Mouse (Mus musculus): ENCODE measurements around the gene Bbox1.

DNA sequence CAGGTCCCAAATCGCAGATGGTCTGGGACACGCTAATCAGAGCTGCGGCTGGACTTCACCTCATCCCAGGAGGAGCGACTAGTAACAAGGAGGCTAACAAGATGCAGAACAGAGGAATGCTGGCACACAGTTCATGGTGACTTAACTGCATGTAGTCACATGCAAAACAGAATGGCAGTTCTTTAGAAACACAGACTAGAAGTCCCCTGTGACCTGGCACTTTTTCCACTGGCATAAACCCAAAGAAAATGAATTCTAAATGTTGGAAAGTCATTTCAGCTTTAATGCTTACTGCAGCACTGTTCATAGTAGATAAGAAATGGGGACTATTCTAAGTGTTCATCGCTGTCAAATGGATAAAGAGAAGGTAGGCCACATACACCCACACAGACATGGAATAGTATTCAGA lies 37.5 kb upstream of the Bbox1 start:
- no peak for TF ChIP-seq TAL1 (IDR thresholded peaks at IDR 0.05; ENCODE audit: low read length)
- TF ChIP-seq GATA1 (IDR thresholded peaks at IDR 0.05; ENCODE audit: low read length) = no peak

All from erythroblast, embryonic 14.5 days (primary cell).